Mouse (Mus musculus) liver, adult 2 months (tissue): Measurements from ENCODE around the gene Ldah.

Experiments
- CTCF ChIP-seq: fragments of 200-500 bp; IDR thresholded peaks from 2 replicates; pipeline ENCODE4 v1.5.1; 2011; ENCODE audit warnings: low read depth, low read length, control low read depth
- POLR2A ChIP-seq: fragments of 200-500 bp; IDR thresholded peaks from 2 replicates; pipeline ENCODE4 v1.6.1; 2011; ENCODE audit warnings: low read length, control low read depth; ENCODE audit not compliant: insufficient read depth; ENCODE audit errors: extremely low read depth

GRCm38 (mm10) chr12:8271405-8271804 lies 63.5 kb downstream of the Ldah start:
- TF ChIP-seq CTCF (no peak), POLR2A (no peak)
